Comparison of ENCODE assay signal across 8 mouse cellular contexts in the genomic region with DNA sequence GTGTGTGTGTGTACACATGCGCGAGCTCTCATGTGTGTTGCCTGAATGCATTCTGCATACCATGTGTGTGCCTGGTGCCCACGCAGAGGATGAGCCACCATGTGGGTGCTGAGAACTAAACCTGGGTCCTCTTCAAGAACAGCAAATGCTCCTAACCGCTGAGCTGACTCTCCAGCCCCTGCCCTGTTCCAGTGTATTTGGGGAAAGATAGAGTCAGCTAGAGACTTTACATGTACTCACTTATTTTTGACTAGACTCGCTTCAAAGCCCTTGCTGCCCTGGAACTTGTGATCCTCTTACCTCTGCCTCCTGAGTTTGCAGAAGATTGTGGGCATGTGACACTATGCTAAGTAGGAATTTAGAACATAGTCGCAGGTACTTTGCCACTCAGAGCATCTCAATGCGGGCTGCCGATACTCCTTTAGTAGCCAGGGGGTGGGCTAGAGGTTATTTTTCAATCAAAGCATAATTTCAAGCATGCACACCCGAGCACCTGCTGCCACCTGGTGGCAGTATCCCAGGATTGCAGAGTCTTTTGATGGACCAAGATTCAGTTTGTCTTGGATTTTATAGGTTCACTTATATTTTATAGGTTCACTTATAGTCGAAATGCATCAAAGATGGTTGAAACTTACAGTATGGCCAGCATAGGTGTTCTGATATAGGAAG. TPM values are rescaled to one million over a fixed set of nuclear protein-coding genes. Genes with fewer than 3 reads are reported as not detected.
DNase-seq lines count a peak whose midpoint lies in the region; ATAC-seq and TF ChIP-seq lines count a peak whose summit lies in the region.

No protein-coding gene starts in this region.

- DNase-seq in frontal cortex, postnatal 36 days (ENCODE audit: low spot score in 2 of 2): peak; percentile 49 to 64
- DNase-seq in lung, adult 2 months: peak; percentile 45
- DNase-seq in lung, postnatal 25 days (ENCODE audit: low spot score): no peak
- DNase-seq in R1 (ENCODE audit: low read depth, low spot score): peak; percentile 59
- DNase-seq in embryo, embryonic 11.5 days (ENCODE audit: low read depth, low spot score): peak; percentile 54
- peak; percentile 74 for DNase-seq in lung, postnatal 36 days
- DNase-seq in Muller cell, postnatal 12 days (ENCODE audit: inconsistent ontology term): no peak

- TF ChIP-seq POLR2A in lung, adult 2 months (IDR thresholded peaks at IDR 0.05; ENCODE audit: borderline replicate concordance, extremely low read depth, low read depth, low read length): no peak

- no peak overlapping the region for H3K4me3 ChIP-seq in lung, adult 2 months (replicated peaks; ENCODE audit: extremely low read depth, low read depth, low read length)

- peak; percentile 89 for TF ChIP-seq CTCF in lung, adult 2 months (IDR thresholded peaks at IDR 0.05; ENCODE audit: insufficient read depth, low read length)

- H3K4me1 ChIP-seq in lung, adult 2 months (ENCODE audit: control insufficient read depth, insufficient read depth, low read length): peaks cover 6% of the 10 kb centered on the region

- ATAC-seq in frontal cortex, adult (ENCODE audit: low TSS enrichment): no peak

- WGBS in lung, adult 2 months: 47% methylated on average over 10 of the region's 10 CpGs

RNA-seq across cellular contexts. Expression of gene Clstn1, which starts 25.2 kb away (rescaled TPM):
- 93.8 and 111 TPM in 2 replicates for polyA plus RNA-seq in lung, adult 2 months (2012; rRNA removed)

Comparison
In these comparisons a context has a peak if more than half of its experiments do, and no peak if none do; other contexts are left out.
1. DNase-seq: peak in frontal cortex, postnatal 36 days (2 of 2), lung, adult 2 months (single experiment), R1 (single experiment), embryo, embryonic 11.5 days (single experiment) and lung, postnatal 36 days (single experiment); none in lung, postnatal 25 days (single experiment) and Muller cell, postnatal 12 days (single experiment).